26 mouse cellular contexts compared by ENCODE assay signal in genomic region chr16:44184769-44185168, GRCm38 (mm10).
"Had no signal": no experiment of that assay in that cellular context is flagged by ENCODE, and none has a peak within 500 bp of the region (broad histone marks: within the 10 kb centered on the region; RNA-seq: fewer than 3 reads in every experiment).

No protein-coding gene starts in this region.

- H3K27ac ChIP-seq: heart, adult 2 months; heart, embryonic 13.5 days; heart, embryonic 15.5 days; hindbrain, embryonic 13.5 days; hindbrain, embryonic 15.5 days; hindbrain, postnatal 0 days; kidney, embryonic 15.5 days; kidney, postnatal 0 days; left cerebral cortex, adult 2 months; limb, embryonic 15.5 days; liver, embryonic 12.5 days; liver, embryonic 14.5 days had no signal

- H3K36me3 ChIP-seq: hindbrain, embryonic 15.5 days had no signal

- H3K4me3 ChIP-seq: heart, adult 2 months; heart, embryonic 13.5 days; heart, embryonic 15.5 days; hindbrain, embryonic 13.5 days; hindbrain, embryonic 15.5 days; kidney, embryonic 15.5 days; left cerebral cortex, adult 2 months; limb, embryonic 15.5 days; liver, embryonic 12.5 days had no signal

- H3K9ac ChIP-seq: heart, embryonic 13.5 days; heart, embryonic 15.5 days; hindbrain, embryonic 13.5 days; hindbrain, embryonic 15.5 days; kidney, embryonic 15.5 days; limb, embryonic 15.5 days; liver, embryonic 12.5 days; liver, embryonic 14.5 days had no signal

- H3K27me3 ChIP-seq: heart, embryonic 13.5 days; heart, embryonic 15.5 days; hindbrain, embryonic 13.5 days; hindbrain, embryonic 15.5 days; kidney, embryonic 15.5 days; limb, embryonic 15.5 days; liver, embryonic 12.5 days had no signal

- H3K4me1 ChIP-seq: heart, embryonic 13.5 days; heart, embryonic 15.5 days; hindbrain, embryonic 13.5 days; hindbrain, embryonic 15.5 days; kidney, embryonic 15.5 days had no signal

- DNase-seq: gastrocnemius, postnatal 14 days; gastrocnemius, postnatal 36 days; heart, adult 2 months; heart, postnatal 14 days; heart, postnatal 36 days; kidney, adult 11 months; kidney, adult 2 months; kidney, adult 9 months; kidney, postnatal 14 days; kidney, postnatal 36 days; layer of hippocampus, adult 9-11 months; left cerebral cortex, postnatal 4 days; lung, adult 18-20 months had no signal

- H3K4me2 ChIP-seq: heart, embryonic 11.5 days; heart, embryonic 13.5 days; heart, embryonic 15.5 days; hindbrain, embryonic 13.5 days; hindbrain, embryonic 15.5 days; kidney, embryonic 15.5 days; limb, embryonic 15.5 days; liver, embryonic 12.5 days had no signal

- ATAC-seq: hindbrain, postnatal 0 days; intestine, embryonic 16.5 days; liver, embryonic 12.5 days had no signal

- H3K9me3 ChIP-seq: heart, embryonic 13.5 days; heart, embryonic 15.5 days; hindbrain, embryonic 13.5 days; hindbrain, embryonic 15.5 days; limb, embryonic 15.5 days had no signal
